Comparison of ENCODE assay signal across 20 mouse cellular contexts in genomic region chr11:5994880-5995279, GRCm38 (mm10). TPM values are rescaled to one million over a fixed set of nuclear protein-coding genes. Genes with fewer than 3 reads are reported as not detected.
DNase-seq lines count a peak whose midpoint lies in the region; TF ChIP-seq lines count a peak whose summit lies in the region.
"Had no signal": no experiment of that assay in that cellular context is flagged by ENCODE, and none has a peak within 500 bp of the region (broad histone marks: within the 10 kb centered on the region; RNA-seq: fewer than 3 reads in every experiment).

No protein-coding gene starts in this region.

- TF ChIP-seq POLR2A in cerebellum, adult 2 months (IDR thresholded peaks at IDR 0.05; ENCODE audit: borderline replicate concordance, insufficient read depth, low read length) = no peak

- H3K4me1 ChIP-seq in cerebellum, adult 2 months (ENCODE audit: control insufficient read depth, insufficient read depth, low read length) = peaks cover 78% of the 10 kb centered on the region

- peak overlapping the region; percentile 65 for H3K27ac ChIP-seq in cerebellum, adult 2 months (ENCODE audit: insufficient read depth, low read length)
- H3K27ac ChIP-seq in layer of hippocampus, adult 2 months = peak overlapping the region; percentile 53; the same call in 1 of the 2 replicates
- H3K27ac ChIP-seq: embryonic facial prominence, embryonic 10.5 days; embryonic facial prominence, embryonic 12.5 days; forebrain, embryonic 13.5 days; forebrain, embryonic 15.5 days had no signal

- 24% methylated on average over 3 of the region's 3 CpGs for WGBS in cerebellum, adult 2 months

- no peak for DNase-seq in cerebellum, adult 2 months
- no peak for DNase-seq in cerebellum, adult 11 months
- DNase-seq in cerebellum, postnatal 25 days = peak; percentile 43 to 55
- no peak for DNase-seq in cerebellum, postnatal 4 days (ENCODE audit: low spot score in 2 of 2)
- no peak for DNase-seq in layer of hippocampus, adult 2 months (ENCODE audit: low spot score in 2 of 2)
- DNase-seq in layer of hippocampus, postnatal 14 days (ENCODE audit: low spot score in 2 of 2) = no peak
- DNase-seq: adrenal gland, adult 8-10 months; adrenal gland, postnatal 14 days; adrenal gland, postnatal 36 days; B cell, adult 2 months; forebrain, postnatal 0 days had no signal

- H3K27me3 ChIP-seq in cerebellum, adult 2 months (ENCODE audit: control insufficient read depth, insufficient read depth, low read length) = no peaks in the 10 kb centered on the region
- H3K27me3 ChIP-seq: CH12.LX; embryonic facial prominence, embryonic 12.5 days; forebrain, embryonic 15.5 days; Patski had no signal

- H3K4me3 ChIP-seq in cerebellum, adult 2 months (replicated peaks; ENCODE audit: insufficient read depth, low read depth, low read length) = no peak overlapping the region
- no peak overlapping the region for H3K4me3 ChIP-seq in layer of hippocampus, adult 2 months
- H3K4me3 ChIP-seq: embryonic facial prominence, embryonic 10.5 days; embryonic facial prominence, embryonic 12.5 days; forebrain, embryonic 13.5 days; forebrain, embryonic 15.5 days had no signal

- no peak for TF ChIP-seq CTCF in cerebellum, adult 2 months (IDR thresholded peaks at IDR 0.05; ENCODE audit: borderline replicate concordance, insufficient read depth, low read depth, low read length)
- no peak for TF ChIP-seq CTCF in layer of hippocampus, adult 2 months (conservative IDR thresholded peaks at IDR 0.05)

RNA-seq across cellular contexts. Expression of gene Ykt6, which starts 39.4 kb away (rescaled TPM):
- polyA plus RNA-seq in cerebellum, adult 2 months (2012; rRNA removed) = 54.2 and 54.9 TPM in 2 replicates
- total RNA-seq in layer of hippocampus, adult 2 months (2021) = 10 to 100 TPM; 63.4 to 71.4 TPM
- total RNA-seq in layer of hippocampus, postnatal 14 days (2021) = 10 to 100 TPM; 84.7 to 85.3 TPM

RNA-seq across cellular contexts. Expression of gene Gck, which starts 45.0 kb away (rescaled TPM):
- polyA plus RNA-seq in cerebellum, adult 2 months (2012; rRNA removed) = 0.74 and 1.1 TPM in 2 replicates
- 1 to 10 TPM; 2.4 to 3.3 TPM for total RNA-seq in layer of hippocampus, adult 2 months (2021)
- 1 to 10 TPM; 1.3 to 1.9 TPM for total RNA-seq in layer of hippocampus, postnatal 14 days (2021)
- polyA plus RNA-seq: activated CD4-positive, CD25-positive, alpha-beta regulatory T cell, adult 4 months; CD4-positive, CD25-positive, alpha-beta regulatory T cell, adult 4 months; G1E had no signal

Comparison
In these comparisons a context has a peak if more than half of its experiments do, and no peak if none do; other contexts are left out.
1. DNase-seq: peak in cerebellum, postnatal 25 days (2 of 2); none in cerebellum, adult 2 months (0 of 2), cerebellum, adult 11 months (single experiment), cerebellum, postnatal 4 days (0 of 2), layer of hippocampus, adult 2 months (0 of 2) and layer of hippocampus, postnatal 14 days (0 of 2).